Mouse (Mus musculus) ES-Bruce4 (cell line): Measurements from ENCODE around the gene Ank2.

ENCODE experiments used
- CTCF ChIP-seq: IDR thresholded peaks from one replicate; pipeline ENCODE4 v1.8.1; 2011; ENCODE audit warnings: low read depth, low read length
- POLR2A ChIP-seq: IDR thresholded peaks from one replicate; pipeline ENCODE4 v1.8.1; 2011; ENCODE audit warnings: low read length; ENCODE audit not compliant: insufficient read depth

GRCm38 (mm10) chr3:127457761-127458419 is 41.3 kb downstream of the Ank2 start:
- TF ChIP-seq CTCF (peak; percentile 25), POLR2A (no peak)
